Mouse (Mus musculus) mesoderm, embryonic 11.5 days (tissue): Measurements from ENCODE around the gene Rec114.

Experiments used
- DNase-seq: peaks from one replicate; pipeline ENCODE4 v3.0.0-alpha.2; 2012; ENCODE audit warnings: low read depth, low spot score

Gene Rec114

DNA sequence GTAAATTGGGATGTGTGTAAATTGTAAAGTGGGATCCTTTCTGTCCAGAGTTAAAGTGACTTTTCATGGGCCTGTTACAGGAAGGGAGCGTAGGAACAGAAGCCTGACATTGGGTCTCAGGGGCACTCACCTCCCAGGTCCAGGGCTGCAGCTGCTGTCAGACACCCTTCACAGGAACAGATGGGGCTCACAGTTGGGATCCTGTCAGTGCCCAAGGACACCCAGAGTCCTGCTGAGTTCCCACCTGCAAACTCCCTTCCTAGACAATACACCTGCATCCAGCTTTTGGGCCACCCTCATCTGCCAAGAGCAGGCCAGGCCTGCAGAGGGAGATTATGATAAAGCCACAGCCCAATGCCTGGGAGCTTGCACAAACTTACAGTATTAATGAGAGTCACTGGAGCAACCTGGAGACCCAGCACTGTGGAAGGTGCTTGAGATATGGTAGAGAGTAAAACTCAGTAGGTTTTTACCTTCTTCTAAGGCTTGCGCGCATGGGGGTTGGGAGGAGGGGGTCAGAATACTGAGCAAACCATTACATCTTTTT is at the start of gene Rec114:
Rec114 (minus strand) TSS at position 263 of the 547 bp plus-strand sequence.
- DNase-seq, result no peak

DNA sequence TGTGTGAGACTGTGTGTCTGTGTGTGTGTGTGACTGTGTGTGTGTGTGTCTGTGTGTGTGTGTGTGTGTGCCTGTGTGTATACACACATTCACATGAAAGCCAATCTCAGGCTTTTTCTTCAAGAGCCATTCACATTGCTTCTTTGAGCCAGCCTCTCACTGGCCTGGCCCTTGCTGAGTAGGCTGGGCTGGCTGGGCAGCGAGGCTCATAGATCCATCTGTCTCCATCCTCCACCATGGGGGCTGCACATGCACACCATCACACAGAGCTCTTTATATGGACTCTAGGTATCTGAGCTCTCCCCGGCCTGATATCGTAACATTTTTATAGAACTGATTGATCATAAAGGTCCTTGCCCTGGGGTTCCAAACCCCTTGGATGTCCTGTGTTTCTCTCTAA is 45.7 kb upstream of the Rec114 start:
- DNase-seq, result no peak

DNA sequence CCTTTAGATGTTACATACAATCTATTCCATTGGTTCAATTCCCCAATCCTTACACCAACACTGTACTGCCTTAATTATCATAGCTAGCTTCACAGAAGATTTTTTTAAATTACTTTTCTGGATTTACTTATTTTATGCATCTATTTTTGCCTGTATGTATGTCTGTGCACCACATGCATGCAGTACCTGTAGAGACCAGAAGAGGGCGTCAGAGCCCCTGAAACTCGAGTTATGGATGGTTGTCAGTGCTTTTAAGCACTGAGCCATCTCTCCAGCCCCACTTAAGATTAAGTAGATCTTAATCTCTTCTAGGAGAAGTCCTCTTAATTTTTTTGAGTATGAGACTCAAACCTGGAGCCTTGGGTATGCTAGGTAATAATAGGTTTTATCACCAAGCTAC is 31.6 kb upstream of the Rec114 start:
- DNase-seq, result no peak

DNA sequence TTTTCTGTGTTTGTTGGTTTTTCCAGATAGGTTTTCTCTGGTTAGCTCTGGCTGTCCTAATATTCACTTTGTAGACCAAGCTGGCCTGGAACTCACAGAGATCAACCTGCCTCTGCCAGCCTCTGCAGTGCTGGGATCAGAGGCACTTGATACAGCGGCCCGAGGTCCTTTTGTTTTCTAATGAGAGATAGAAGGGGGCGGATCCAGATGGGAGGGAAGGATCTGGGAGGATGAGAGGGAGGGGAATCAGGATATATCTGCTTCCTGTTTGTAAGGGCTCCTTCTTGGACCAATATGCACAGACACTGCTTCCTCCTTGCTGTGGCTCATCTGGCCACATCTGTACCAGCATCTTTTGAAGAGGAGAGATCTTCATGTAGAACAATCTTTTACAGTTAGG is 31.0 kb upstream of the Rec114 start:
- no peak for DNase-seq

DNA sequence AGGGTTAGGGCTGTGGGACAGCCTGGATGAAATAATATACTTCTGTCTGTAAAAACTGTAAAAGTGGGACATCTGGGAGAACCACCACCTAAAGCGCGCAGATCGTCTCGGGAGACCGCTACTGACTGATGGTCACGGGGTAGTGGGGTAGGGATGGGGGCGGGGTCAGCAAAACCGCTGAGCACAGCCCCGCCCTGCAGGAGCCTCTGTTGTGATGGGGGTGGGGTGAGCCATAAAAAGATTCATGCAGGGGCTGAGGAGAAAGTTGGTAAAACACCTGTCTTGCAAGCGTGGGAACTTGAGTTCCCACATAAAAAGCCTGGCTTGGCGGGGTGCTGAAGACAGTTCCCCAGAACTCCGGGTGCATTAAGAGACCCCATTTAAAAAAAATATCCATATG is 26.2 kb upstream of the Rec114 start:
- DNase-seq, result no peak

DNA sequence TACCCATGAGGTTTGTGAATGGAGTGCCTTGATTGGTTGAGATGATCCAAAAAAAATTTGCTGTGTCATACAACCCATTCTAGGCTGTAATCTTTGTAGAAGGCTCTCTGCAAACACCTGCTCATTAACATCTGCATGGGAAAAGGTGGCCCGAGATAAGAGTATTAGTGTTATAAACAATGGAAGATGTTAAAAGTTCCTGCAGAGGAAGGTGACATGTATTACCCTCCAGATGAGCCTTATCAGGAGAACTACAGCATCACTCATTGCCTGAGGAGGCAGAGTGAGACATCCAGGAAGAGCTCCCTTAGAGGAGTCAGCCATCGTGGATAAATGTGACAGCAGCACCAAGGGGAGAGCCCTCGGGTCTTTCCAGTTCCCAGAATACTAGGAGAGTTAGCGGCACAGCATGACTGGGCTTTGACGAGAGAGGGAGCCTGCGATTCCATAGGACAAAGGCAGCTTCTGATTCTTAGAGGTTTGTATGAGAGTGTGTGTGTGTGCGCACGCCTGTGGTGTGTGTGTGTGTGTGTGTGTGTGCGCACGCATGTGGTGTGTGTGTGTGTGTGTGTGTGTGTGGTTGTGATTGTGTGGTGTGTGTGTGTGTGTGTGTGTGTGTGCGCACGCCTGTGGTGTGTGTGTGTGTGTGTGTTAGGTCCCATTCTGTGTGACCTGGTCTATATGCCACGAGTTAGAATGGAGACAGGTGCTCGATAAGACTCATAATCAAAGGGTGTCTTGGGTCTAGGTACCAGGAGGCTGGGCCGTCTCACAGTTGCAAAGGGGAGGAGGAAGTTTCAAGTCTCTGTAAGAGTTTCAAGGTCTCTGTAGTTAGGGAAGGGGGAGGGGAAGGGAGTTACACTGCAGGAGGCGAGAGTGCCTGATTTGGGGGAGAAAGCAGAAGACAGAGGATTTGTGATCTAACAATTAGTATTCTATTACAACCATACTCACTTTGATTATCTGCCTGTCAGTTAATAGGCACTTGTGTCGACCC is 23.5 kb upstream of the Rec114 start:
- no peak for DNase-seq

DNA sequence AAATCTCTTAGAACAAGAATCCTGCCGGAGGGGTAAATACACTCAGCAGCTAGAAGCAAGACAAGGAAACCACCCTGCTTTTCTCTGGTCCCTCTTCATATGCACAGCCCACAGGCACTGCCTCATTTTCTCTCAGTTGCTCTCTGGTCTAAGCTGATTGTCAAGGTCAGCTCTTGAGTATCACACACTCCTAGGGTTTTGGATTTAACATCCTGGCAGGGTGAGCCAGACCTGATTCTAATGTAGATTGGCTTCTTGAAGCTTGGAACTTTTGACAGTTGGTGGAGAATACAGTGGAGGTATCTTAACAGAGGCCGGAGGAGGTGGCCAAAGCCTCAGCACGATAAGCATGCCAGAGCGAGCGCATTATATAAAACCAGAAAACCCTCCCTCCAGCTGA is 20.6 kb upstream of the Rec114 start:
- no peak for DNase-seq

DNA sequence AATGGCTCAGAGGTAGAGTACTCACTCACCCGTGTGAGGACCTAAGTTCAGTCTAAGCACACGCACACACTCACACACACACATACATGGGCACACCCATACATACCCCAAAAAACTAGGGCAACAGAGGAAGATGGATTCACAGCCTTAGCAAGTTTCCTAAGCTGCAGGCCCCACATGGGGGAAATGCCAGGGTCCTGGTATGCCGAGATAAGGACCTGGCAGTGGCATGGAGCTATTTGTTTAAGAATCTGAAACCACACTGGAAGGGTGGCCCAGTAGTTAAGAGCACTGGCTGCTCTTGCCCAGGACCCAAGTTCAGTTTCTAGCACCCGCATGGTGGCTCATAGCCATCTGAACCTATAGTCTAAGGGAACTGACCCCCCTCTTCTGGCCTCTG is 19.4 kb upstream of the Rec114 start:
- no peak for DNase-seq

DNA sequence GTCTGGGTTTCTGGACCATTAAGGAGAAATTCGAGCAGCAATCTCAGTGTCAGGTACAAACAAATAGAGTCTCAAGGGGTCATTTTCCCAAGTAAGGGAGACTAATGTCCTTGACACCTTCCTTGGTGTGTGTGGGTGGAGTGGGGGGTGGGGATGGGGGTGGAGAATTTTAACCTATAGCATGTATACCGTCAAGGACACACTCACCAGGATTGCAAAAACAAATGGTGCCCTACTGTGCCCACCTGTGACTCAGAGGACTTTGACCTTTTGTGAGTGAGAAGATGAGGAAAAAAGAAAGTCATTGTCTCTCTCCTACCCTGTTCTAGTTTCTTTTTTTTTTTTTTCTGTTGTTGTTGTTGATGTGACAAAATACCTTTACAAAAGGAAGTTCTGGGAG is 18.3 kb upstream of the Rec114 start:
- no peak for DNase-seq

DNA sequence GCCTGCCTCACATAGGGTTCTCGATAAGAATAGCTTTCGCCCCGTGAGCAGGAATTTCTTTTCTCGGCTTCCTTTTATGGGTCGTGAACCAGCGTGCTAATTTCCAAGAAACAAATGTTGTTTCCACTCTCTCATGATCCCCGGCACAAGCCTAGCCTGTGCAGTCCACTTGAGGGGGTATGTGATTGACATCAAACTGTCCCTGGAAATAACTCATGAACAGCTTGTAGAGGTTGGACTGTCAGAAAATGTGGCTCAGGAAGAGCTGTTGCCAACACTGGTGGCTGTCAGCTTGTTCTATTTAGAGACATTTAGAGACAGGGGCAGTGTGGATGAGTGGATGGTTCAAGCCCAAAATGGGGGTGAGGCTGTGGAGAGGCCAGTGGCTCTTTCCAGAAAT is 15.0 kb upstream of the Rec114 start:
- no peak for DNase-seq

DNA sequence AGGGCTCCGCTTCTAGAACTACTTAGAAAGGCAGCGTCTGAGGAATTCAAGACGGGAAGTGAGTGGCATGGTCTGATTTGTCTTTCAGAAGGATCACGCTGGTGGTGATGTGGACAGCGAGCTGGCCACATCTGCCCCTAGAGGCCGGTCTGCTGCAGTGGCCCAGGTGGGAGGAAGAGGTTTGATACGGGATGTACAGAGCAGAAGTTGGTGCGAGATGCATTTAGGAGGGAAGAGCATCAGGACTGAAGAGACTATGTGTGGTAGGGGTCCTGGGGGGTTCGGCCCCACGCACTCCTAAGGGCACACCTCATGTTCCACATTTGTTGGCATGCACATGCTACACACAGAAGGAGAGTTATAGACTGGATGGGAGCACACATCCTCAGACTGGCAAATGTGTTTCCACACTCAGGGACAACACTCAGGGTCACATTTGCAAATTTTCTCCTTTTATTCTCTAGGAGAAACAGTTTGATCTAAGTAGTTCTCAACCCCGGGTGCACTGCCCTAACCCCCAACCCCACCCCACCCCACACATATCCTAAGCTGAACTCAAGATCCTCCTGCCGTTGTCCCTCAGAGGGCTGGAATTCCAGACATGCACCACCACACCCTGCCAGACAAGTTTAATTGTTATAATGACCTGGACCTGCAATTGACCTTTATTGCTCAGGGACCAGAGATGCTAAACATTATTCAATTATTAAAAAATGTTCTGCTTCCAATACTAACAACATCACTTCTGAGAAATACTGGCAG is 12.8 kb upstream of the Rec114 start:
- no peak for DNase-seq

DNA sequence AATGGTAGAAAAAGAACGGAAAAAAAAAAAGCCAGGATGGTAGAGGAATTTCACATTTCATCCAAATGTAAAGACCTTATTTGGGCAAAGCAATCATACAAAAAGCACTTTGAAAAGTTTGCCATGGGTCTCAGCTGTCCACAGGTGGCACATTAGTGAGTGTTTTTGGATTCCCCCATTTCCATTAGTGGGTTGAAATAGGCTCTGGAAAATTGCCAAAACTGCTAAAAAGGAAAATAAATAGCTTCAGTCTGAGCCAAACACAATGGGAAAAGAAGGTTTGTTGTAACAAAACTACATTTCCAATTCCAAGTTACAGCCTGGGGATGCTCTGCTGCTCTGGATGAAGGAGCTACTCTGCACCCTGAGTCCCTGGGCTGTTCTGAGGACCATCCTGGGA is 9.8 kb upstream of the Rec114 start:
- no peak for DNase-seq

DNA sequence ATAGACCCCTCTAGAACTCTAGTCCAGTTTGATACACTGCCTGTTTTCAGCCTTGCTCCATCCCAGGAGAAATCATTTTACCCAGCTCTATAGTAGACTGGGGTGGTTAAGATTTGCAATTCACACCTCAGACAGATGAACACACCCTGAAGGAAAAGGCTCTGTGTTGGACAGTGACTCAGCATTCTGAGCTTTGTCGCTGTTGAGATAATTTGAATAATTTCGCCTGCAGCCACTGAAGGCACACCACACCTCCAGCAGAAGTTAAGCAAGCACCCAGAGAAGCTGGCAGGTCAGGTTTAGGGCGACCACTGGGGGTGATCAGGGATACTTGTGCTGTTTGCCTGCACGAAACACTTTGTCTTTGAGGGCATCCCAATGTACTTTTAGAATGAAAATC is 4.4 kb upstream of the Rec114 start:
- DNase-seq, result no peak

DNA sequence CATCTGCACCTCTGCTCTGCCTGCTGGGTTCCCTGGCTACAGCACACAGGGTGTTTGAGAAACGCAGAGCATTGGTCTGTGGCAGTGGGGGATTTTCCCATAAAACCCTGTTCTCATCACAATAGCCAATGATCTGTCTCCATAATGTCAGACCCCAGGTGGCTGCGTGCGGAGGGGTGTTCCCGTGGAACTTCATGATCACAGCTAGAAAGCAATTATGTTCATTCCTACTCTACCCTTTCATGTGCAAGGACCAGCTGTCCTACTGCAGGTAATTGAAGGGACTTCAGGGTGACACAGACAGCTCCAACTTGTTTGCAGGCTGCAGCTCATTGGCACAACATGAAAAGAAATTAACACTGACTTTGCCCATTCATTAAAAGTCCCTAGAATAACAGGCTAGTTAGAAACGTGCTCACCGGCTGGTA is 3.6 kb upstream of the Rec114 start:
- peak; percentile 26 for DNase-seq

DNA sequence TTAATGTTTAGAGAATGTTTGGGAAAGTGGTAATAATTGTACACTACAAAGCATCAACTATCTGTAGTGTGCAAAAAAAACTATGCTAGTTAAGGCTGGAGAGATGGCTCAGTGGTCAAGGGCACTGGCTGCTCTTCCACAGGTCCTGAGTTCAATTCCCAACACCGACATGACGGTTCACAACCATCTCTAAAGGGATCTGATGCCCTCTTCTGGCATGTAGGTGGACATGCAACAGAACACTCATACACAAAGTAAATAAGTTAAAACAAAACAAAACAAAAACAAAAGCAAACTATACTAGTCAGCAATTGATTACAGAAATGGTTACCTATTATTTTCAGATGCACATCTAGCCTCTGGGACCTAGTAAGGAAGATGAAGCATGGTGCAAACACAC is 1.1 kb downstream of the Rec114 start:
- no peak for DNase-seq

DNA sequence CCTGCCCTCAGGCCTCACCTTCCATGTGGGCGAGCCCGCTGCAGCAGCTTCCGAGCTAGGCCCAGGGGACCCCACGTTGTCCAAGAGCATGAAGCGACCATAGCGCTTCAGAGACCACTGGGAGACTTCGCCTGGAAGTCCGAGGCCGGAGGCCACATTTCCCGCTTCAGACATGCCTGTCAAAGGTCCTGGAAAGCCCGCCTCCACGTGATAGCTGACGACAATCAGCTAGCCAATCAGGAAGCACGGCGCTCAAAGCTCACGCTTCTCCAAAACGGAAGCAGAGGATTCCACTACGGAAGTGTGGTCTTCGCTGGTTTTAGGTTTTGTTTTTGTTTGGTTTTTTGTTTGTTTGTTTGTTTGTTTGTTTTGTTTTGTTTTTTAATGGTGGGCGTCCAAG is 2.4 kb downstream of the Rec114 start:
- DNase-seq, result no peak

DNA sequence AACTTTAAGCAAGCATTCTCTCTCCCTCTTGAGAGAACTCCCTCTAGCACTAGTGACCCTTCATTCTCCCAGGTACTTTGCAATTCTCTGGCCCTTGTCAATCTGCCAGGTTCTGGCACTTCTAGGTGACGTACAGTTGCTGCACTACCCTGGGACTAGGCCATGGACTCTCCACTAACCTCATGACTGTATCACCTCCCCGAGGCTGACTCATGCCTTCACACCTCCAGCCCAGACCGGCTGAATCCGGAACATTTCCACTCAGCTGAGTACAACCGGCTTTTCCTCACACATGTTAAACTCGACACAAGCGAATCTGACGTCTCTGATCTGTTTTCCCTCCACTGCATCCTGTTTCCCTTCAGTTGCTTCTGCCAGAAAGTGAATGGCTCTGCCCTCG is 4.0 kb downstream of the Rec114 start:
- DNase-seq, result no peak

DNA sequence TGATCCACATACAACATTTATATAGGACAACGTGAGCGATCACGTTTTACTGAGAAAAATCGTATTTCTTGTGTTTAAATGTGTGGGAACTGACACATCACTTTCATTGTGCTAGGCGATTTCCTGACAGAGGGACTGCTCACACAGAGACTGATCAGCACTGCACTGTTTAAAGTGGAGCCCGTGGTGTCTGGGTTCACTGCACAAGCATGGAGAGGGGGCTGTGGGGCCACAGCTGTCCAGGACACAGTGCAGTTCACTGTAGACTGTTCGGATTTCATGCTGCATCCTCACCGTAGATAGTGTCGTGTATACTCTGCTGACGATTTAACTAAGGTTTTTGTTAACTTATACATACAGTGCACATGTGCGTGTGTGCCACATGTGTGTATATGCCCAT is 20.6 kb downstream of the Rec114 start:
- no peak for DNase-seq

DNA sequence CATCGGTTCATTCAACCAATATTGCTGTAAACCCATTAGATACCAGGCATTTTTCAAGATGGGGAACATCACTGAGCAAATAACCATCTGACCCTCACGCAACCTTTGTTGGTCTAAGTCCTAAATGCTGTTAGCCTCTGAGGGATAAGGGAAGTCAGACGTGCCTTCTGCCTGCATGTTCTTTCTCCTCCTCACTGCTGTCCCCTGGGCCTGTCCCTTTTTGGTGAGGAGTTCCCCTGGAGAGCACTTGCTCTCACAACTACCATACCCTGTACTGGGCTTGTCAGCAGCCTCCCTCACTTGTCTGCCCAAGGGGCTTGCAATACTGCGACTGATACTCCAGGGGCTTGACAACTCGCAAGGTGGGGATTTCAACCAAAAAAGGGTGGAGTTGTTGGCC is 21.6 kb downstream of the Rec114 start:
- DNase-seq, result no peak

DNA sequence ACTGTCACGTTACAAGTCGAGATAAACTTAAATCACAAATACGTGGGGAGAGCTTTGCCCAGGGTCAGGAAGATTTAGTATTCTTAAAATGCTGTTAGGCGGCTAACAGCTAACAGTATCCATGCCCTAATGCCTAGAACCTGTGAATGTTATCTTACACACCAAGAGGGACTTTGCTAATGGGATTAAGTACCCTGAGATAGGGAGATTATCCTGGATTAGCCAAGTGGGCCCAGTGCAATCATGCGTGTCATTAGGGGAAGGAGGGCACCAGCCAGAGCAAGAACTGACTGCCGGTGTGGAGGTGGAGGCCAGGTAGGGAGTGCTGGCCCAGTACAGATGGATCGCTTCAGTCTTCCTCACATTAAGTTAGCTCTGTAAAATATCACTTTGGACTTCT is 22.7 kb downstream of the Rec114 start:
- DNase-seq, result no peak

DNA sequence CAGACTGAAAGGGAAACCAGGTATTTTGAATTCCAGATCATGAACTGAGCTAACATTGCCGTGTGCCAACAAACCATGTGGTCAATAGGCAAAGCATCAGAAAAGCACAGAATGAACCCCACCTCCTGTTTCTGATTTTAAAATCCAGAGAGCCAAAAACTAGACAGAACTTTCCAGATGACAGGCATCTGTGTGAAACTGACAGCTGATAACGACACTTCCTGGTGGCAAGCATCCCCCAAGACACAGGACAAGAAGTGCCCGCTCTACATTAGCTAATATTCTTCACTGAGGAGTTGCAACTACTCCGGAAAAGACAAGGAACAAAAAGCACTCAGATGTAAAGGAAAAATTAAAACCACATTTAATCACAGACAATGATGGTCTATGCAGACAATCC is 23.6 kb downstream of the Rec114 start:
- no peak for DNase-seq

DNA sequence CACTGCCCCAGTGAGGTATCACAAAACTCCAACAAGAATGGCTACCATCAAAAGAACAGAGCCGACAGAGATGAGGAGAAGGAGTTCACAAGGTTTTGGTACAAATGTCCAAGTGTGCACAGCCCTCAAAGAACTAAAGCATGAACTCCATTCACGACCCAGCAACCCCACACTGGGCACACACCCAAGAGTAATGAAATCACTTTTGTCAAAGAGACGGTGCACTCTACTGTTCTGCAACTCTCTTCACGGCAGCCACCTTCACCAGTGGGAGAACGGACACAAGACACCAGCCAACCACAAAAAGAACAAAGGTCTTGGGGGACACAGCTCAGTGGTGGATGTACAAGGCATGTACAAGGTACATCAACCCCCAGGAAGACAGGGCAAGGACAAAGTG is 24.3 kb downstream of the Rec114 start:
- DNase-seq, result no peak

DNA sequence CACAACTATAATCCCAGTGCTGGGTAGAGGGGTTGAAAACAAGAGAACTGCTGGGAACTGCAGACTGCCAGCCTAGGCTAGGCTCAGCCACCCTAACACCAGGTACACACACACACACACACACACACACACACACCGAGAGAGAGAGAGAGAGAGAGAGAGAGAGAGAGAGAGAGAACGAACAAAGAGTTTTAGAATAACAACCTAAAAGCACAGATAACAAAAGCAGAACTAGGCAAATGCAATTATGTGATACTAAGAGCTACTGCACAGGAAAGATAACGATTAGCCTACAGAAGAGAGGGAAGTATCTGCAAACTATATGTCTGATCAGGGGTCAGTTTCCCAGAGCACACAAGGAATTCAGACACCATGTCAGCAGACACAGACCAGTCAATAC is 24.8 kb downstream of the Rec114 start:
- no peak for DNase-seq
